Mouse (Mus musculus) cortical plate, adult 2 months (tissue): ENCODE data around the gene Adgrl4. TPM values are rescaled to one million over a fixed set of nuclear protein-coding genes. Genes with fewer than 3 reads are reported as not detected.

Experiments used
- H3K27ac ChIP-seq: fragments of 200-500 bp; 2 replicates; pipeline ENCODE4 v1.5.1; 2012; ENCODE audit warnings: low read length, control low read depth, inconsistent platforms; ENCODE audit not compliant: insufficient read depth
- H3K4me1 ChIP-seq: fragments of 200-500 bp; 2 replicates; pipeline ENCODE4 v1.6.1; 2011; ENCODE audit warnings: low read length; ENCODE audit not compliant: control insufficient read depth, insufficient read depth
- H3K4me3 ChIP-seq: fragments of 200-500 bp; 2 replicates; pipeline ENCODE4 v1.5.1; 2011; ENCODE audit warnings: mild to moderate bottlenecking, low read length, control low read depth; ENCODE audit not compliant: insufficient read depth
- CTCF ChIP-seq: fragments of 200-500 bp; IDR thresholded peaks from 2 replicates; pipeline ENCODE4 v1.5.1; 2011; ENCODE audit warnings: mild to moderate bottlenecking, control low read depth, low read length; ENCODE audit not compliant: insufficient read depth; ENCODE audit errors: extremely low read depth
- POLR2A ChIP-seq: fragments of 200-500 bp; IDR thresholded peaks from 2 replicates; pipeline ENCODE4 v1.6.1; 2011; ENCODE audit warnings: mild to moderate bottlenecking, low read length, control low read depth; ENCODE audit not compliant: insufficient read depth; ENCODE audit errors: extremely low read depth
- polyA plus RNA-seq: library from polyadenylated mRNA; depleted of rRNA; stranded (reverse); fragments of >200 nt; gene quantifications from 2 replicates; pipeline ENCODE4 v1.2.3, GENCODE M21; 2012

Adgrl4 gene
- polyA plus RNA-seq, 1 experiment: 21.2 TPM

GRCm38 (mm10) chr3:151565664-151566621 is 128.3 kb downstream of the Adgrl4 start:
- Histone ChIP-seq H3K4me3 (no peak overlapping the region), H3K4me1 (no peaks in the 10 kb centered on the region), H3K27ac (no peak overlapping the region)
- TF ChIP-seq CTCF: no peak
- TF ChIP-seq POLR2A: no peak

- H3K4me3 ChIP-seq: no peak overlapping the region
- H3K27ac ChIP-seq: no peak overlapping the region
- TF ChIP-seq CTCF: no peak
- no peak for TF ChIP-seq POLR2A
- no peaks in the 10 kb centered on the region for H3K4me1 ChIP-seq
These were observed 128.9 kb downstream of the Adgrl4 start for GRCm38 (mm10) chr3:151566629-151567028.

- no peak for TF ChIP-seq CTCF
- TF ChIP-seq POLR2A: no peak
- Histone ChIP-seq H3K4me1 (no peaks in the 10 kb centered on the region), H3K27ac (no peak overlapping the region), H3K4me3 (no peak overlapping the region)
These were observed 129.9 kb downstream of the Adgrl4 start for GRCm38 (mm10) chr3:151567541-151567940.

- Histone ChIP-seq H3K4me1 (no peaks in the 10 kb centered on the region; the same call in 1 of the 2 replicates), H3K27ac (no peak overlapping the region), H3K4me3 (no peak overlapping the region)
- TF ChIP-seq POLR2A: no peak
These were observed 134.4 kb downstream of the Adgrl4 start for GRCm38 (mm10) chr3:151572089-151572488.

- H3K27ac ChIP-seq: no peak overlapping the region
- no peak overlapping the region for H3K4me3 ChIP-seq
- no peaks in the 10 kb centered on the region; the same call in 1 of the 2 replicates for H3K4me1 ChIP-seq
- TF ChIP-seq POLR2A (no peak), CTCF (no peak)
These were observed 137.6 kb downstream of the Adgrl4 start for GRCm38 (mm10) chr3:151575292-151575691.

GRCm38 (mm10) chr3:151576155-151576554 is 138.5 kb downstream of the Adgrl4 start:
- H3K4me1 ChIP-seq: no peaks in the 10 kb centered on the region; the same call in 1 of the 2 replicates

GRCm38 (mm10) chr3:151591904-151592303 is 154.2 kb downstream of the Adgrl4 start:
- Histone ChIP-seq H3K27ac (no peak overlapping the region), H3K4me3 (no peak overlapping the region), H3K4me1 (no peaks in the 10 kb centered on the region)
- TF ChIP-seq POLR2A: no peak
- no peak for TF ChIP-seq CTCF

More at GRCm38 (mm10) chr3:151576155-151576554, 138.5 kb downstream of the Adgrl4 start:
- Histone ChIP-seq H3K4me3 (no peak overlapping the region), H3K27ac (no peak overlapping the region)
- TF ChIP-seq CTCF (no peak), POLR2A (no peak)
